Mouse (Mus musculus) E14TG2a.4 (cell line): ENCODE results near the gene Olfr715b.
"Not testable (repeated sequence)": the region's sequence is repeated elsewhere in the genome, so short reads cannot be mapped to it uniquely, and the experiment has no call there.

Experiments
- CTCF ChIP-seq: conservative IDR thresholded peaks from 2 replicates; pipeline ENCODE4 v1.5.1; 2014; ENCODE audit warnings: low read length
- POU5F1 ChIP-seq: IDR thresholded peaks from 2 replicates; pipeline ENCODE4 v1.6.1; 2014; ENCODE audit warnings: low read length, borderline replicate concordance

GRCm38 (mm10) chr7:107138027-107138426, 27.9 kb upstream of the Olfr715b start, which contains the start of gene Olfr716:
- not testable (repeated sequence) for TF ChIP-seq CTCF, POU5F1
